ENCODE assay signal across 11 mouse cellular contexts in genomic region chr10:10742172-10742571, GRCm38 (mm10).
"Had no signal": no experiment of that assay in that cellular context is flagged by ENCODE, and none has a peak within 500 bp of the region (broad histone marks: within the 10 kb centered on the region; RNA-seq: fewer than 3 reads in every experiment).

No protein-coding gene starts in this region.

- H3K4me3 ChIP-seq: intestine, embryonic 15.5 days; left cerebral cortex, adult 2 months; limb, embryonic 10.5 days; midbrain, embryonic 13.5 days; neural tube, embryonic 12.5 days had no signal

- H3K27ac ChIP-seq: intestine, embryonic 15.5 days; left cerebral cortex, adult 2 months; limb, embryonic 10.5 days; macrophage; midbrain, embryonic 13.5 days; neural tube, embryonic 12.5 days had no signal

- H3K4me1 ChIP-seq: intestine, embryonic 15.5 days; limb, embryonic 10.5 days; midbrain, embryonic 13.5 days; neural tube, embryonic 12.5 days had no signal

- H3K4me2 ChIP-seq: intestine, embryonic 15.5 days; liver, embryonic 11.5 days; midbrain, embryonic 13.5 days; neural tube, embryonic 12.5 days had no signal

- ATAC-seq: intestine, embryonic 15.5 days; liver, postnatal 0 days; midbrain, embryonic 13.5 days had no signal

- DNase-seq: kidney, adult 18-20 months; kidney, postnatal 25 days; liver, postnatal 0 days; right cerebral cortex, postnatal 14 days had no signal

- H3K27me3 ChIP-seq: intestine, embryonic 15.5 days; midbrain, embryonic 13.5 days; neural tube, embryonic 12.5 days had no signal

- H3K36me3 ChIP-seq: intestine, embryonic 15.5 days; limb, embryonic 10.5 days; midbrain, embryonic 13.5 days; neural tube, embryonic 12.5 days had no signal

- H3K9me3 ChIP-seq: intestine, embryonic 15.5 days; limb, embryonic 10.5 days; midbrain, embryonic 13.5 days; neural tube, embryonic 12.5 days had no signal

- H3K9ac ChIP-seq: intestine, embryonic 15.5 days; liver, postnatal 0 days; midbrain, embryonic 13.5 days; neural tube, embryonic 12.5 days had no signal
